Mouse (Mus musculus) CH12.LX (cell line): ENCODE measurements at regions not wholly inside any gene's neighbourhood (a gene's known extent, or its start where the extent isn't known, plus 50 kb on each side); places are given as distances from the start of the nearest gene placed in this dataset.

Source experiments
- DNase-seq: peaks from one replicate; pipeline ENCODE4 v3.0.0-alpha.2; 2013; ENCODE audit errors: extremely low read depth
- H3K27ac ChIP-seq: 2 replicates; pipeline ENCODE4 v1.5.1; 2012; ENCODE audit warnings: low read depth, mild to moderate bottlenecking, control low read depth, moderate library complexity; ENCODE audit not compliant: insufficient read depth
- H3K27me3 ChIP-seq: replicated peaks from 2 replicates; pipeline ENCODE3; 2012; ENCODE audit warnings: inconsistent platforms
- H3K36me3 ChIP-seq, 2 experiments: replicated peaks in 1 of 2; 2 replicates each; pipeline versions ENCODE3 to v1.6.1; 2012; ENCODE audit warnings: inconsistent platforms in 1 of 2, low read length in 1 of 2, mild to moderate bottlenecking in 1 of 2, mixed read lengths in 1 of 2, moderate library complexity in 1 of 2; ENCODE audit not compliant: control insufficient read depth in 1 of 2, insufficient read depth in 1 of 2
- H3K4me1 ChIP-seq, 2 experiments: 2 replicates each; pipeline ENCODE4 v1.6.1; 2012; ENCODE audit warnings: inconsistent platforms in 1 of 2, moderate library complexity in 1 of 2; ENCODE audit not compliant: insufficient read depth in 2 of 2, control insufficient read depth in 1 of 2
- H3K4me2 ChIP-seq: 2 replicates; pipeline ENCODE4 v1.6.1; 2012; ENCODE audit warnings: low read depth, mild to moderate bottlenecking, control low read depth; ENCODE audit not compliant: poor library complexity, insufficient read depth, severe bottlenecking
- H3K4me3 ChIP-seq, 3 experiments: fragments of 150-350 bp in 1 of 3; sonication (generic) in 1 of 3; replicated peaks in 1 of 3; 2 replicates each; pipeline versions ENCODE3 to v1.5.1; 2011 to 2012; ENCODE audit warnings: low read depth in 2 of 3, low read length in 2 of 3, mild to moderate bottlenecking in 2 of 3, moderate library complexity in 2 of 3, control low read depth in 1 of 3, improper control_type of control experiment in 1 of 3, inconsistent platforms in 1 of 3, mixed read lengths in 1 of 3; ENCODE audit not compliant: poor library complexity in 1 of 3
- H3K79me2 ChIP-seq: replicated peaks from 2 replicates; pipeline ENCODE4 v1.6.1; 2012; ENCODE audit warnings: mild to moderate bottlenecking, moderate library complexity; ENCODE audit not compliant: control insufficient read depth, poor library complexity, insufficient read depth, severe bottlenecking; ENCODE audit errors: extremely low read depth
- H3K9ac ChIP-seq: 2 replicates; pipeline ENCODE4 v1.6.1; 2012; ENCODE audit warnings: low read depth, mild to moderate bottlenecking, control low read depth, moderate library complexity; ENCODE audit not compliant: insufficient read depth
- H3K9me3 ChIP-seq: replicated peaks from 2 replicates; pipeline ENCODE3; 2012; ENCODE audit warnings: low read length, inconsistent platforms, mixed read lengths
- BHLHE40 ChIP-seq: IDR thresholded peaks from 2 replicates; pipeline ENCODE4 v1.6.1; 2011; ENCODE audit warnings: mild to moderate bottlenecking, low read depth, low read length, improper control_type of control experiment
- CTCF ChIP-seq, 2 experiments: IDR thresholded peaks in 1 of 2; conservative IDR thresholded peaks in 1 of 2; 2 replicates each; pipeline ENCODE4 v1.5.1; 2011 to 2012; ENCODE audit warnings: low read depth in 2 of 2, low read length in 2 of 2, improper control_type of control experiment in 1 of 2, inconsistent platforms in 1 of 2, mild to moderate bottlenecking in 1 of 2, moderate library complexity in 1 of 2
- EP300 ChIP-seq: IDR thresholded peaks from 2 replicates; pipeline ENCODE4 v1.6.1; 2011; ENCODE audit warnings: low read length, improper control_type of control experiment
- KAT2A ChIP-seq: IDR thresholded peaks from 2 replicates; pipeline ENCODE4 v1.6.1; 2012; ENCODE audit warnings: low read length, improper control_type of control experiment, inconsistent platforms; ENCODE audit not compliant: insufficient replicate concordance
- MAX ChIP-seq: IDR thresholded peaks from 2 replicates; pipeline ENCODE4 v1.6.1; 2011; ENCODE audit warnings: low read length, improper control_type of control experiment
- MAZ ChIP-seq: IDR thresholded peaks from 2 replicates; pipeline ENCODE4 v1.6.1; 2012; ENCODE audit warnings: low read depth, mild to moderate bottlenecking, inconsistent platforms, low read length, improper control_type of control experiment, moderate library complexity
- MEF2A ChIP-seq: IDR thresholded peaks from 2 replicates; pipeline ENCODE4 v1.6.1; 2014; ENCODE audit warnings: low read depth, mild to moderate bottlenecking, inconsistent platforms, low read length, improper control_type of control experiment, borderline replicate concordance
- MXI1 ChIP-seq: IDR thresholded peaks from 2 replicates; pipeline ENCODE4 v1.6.1; 2011; ENCODE audit warnings: mild to moderate bottlenecking, low read depth, low read length, improper control_type of control experiment
- MYC ChIP-seq: IDR thresholded peaks from 2 replicates; pipeline ENCODE4 v1.6.1; 2011; ENCODE audit warnings: low read depth, mild to moderate bottlenecking, improper control_type of control experiment, low read length
- NELFE ChIP-seq: IDR thresholded peaks from 2 replicates; pipeline ENCODE4 v1.6.1; 2011; ENCODE audit warnings: low read depth, low read length, improper control_type of control experiment
- POLR2AphosphoS2 ChIP-seq: IDR thresholded peaks from 2 replicates; pipeline ENCODE4 v1.6.1; 2011; ENCODE audit warnings: low read depth, low read length, improper control_type of control experiment
- RCOR1 ChIP-seq: conservative IDR thresholded peaks from 2 replicates; pipeline ENCODE4 v1.6.1; 2012; ENCODE audit warnings: low read depth, mild to moderate bottlenecking, inconsistent platforms, low read length, improper control_type of control experiment
- SMC3 ChIP-seq: IDR thresholded peaks from 2 replicates; pipeline ENCODE4 v1.6.1; 2011; ENCODE audit warnings: low read depth, low read length, improper control_type of control experiment
- USF1 ChIP-seq: IDR thresholded peaks from 2 replicates; pipeline ENCODE4 v1.6.1; 2014; ENCODE audit warnings: low read depth, mild to moderate bottlenecking, inconsistent platforms, low read length, improper control_type of control experiment
- ZC3H11A ChIP-seq: IDR thresholded peaks from 2 replicates; pipeline ENCODE4 v1.6.1; 2012; ENCODE audit warnings: low read depth, mild to moderate bottlenecking, inconsistent platforms, low read length, improper control_type of control experiment
- ZKSCAN1 ChIP-seq: IDR thresholded peaks from 2 replicates; pipeline ENCODE4 v1.6.1; 2012; ENCODE audit warnings: low read depth, inconsistent platforms, low read length, improper control_type of control experiment, borderline replicate concordance
- ZMIZ1 ChIP-seq: IDR thresholded peaks from 2 replicates; pipeline ENCODE4 v1.6.1; 2012; ENCODE audit warnings: low read depth, mild to moderate bottlenecking, inconsistent platforms, low read length, improper control_type of control experiment
- ZNF384 ChIP-seq: IDR thresholded peaks from 2 replicates; pipeline ENCODE4 v1.6.1; 2012; ENCODE audit warnings: low read depth, low read length, improper control_type of control experiment, inconsistent platforms
- dilution Hi-C: fragments of 300-500 bp; cut with MboI; formaldehyde crosslinking; loops from 2 replicates; pipeline ENCODE4 v1.14.3; 2020; ENCODE audit warnings: low sequenced_read_pairs; ENCODE audit not compliant: extremely low pct_unique_long_range_greater_than_20kb, extremely low pct_ligation_motif_present
- in situ Hi-C: fragments of 300-500 bp; cut with MboI; formaldehyde crosslinking; loops from 3 replicates; pipeline ENCODE4 v1.14.3; 2019; ENCODE audit warnings: low sequenced_read_pairs, low pct_ligation_motif_present, low pct_unique_long_range_greater_than_20kb, mixed read lengths

- Histone ChIP-seq H3K36me3 (no peaks in the 10 kb centered on the region), H3K79me2 (no peaks in the 10 kb centered on the region), H3K4me1 (peaks cover 15 to 27% of the 10 kb centered on the region in 2 experiments), H3K4me2 (no peak overlapping the region), H3K27me3 (no peaks in the 10 kb centered on the region), H3K4me3 (no peak overlapping the region), H3K9me3 (no peaks in the 10 kb centered on the region), H3K9ac (no peak overlapping the region), H3K27ac (no peak overlapping the region)
- no peak for DNase-seq
- dilution Hi-C loops (no loop called here), in situ Hi-C loops (loop anchor here (25.0 kb wide), 1 partner anchor 270 kb away; no protein-coding TSS in a partner anchor)
- TF ChIP-seq MAX: no peak
- no peak for TF ChIP-seq ZKSCAN1
- TF ChIP-seq KAT2A: no peak
- no peak for TF ChIP-seq RCOR1
- TF ChIP-seq USF1: no peak
- no peak for TF ChIP-seq ZMIZ1
- no peak for TF ChIP-seq BHLHE40
- no peak for TF ChIP-seq CTCF (conservative IDR thresholded peaks at IDR 0.05 in 1 of 2, IDR thresholded peaks at IDR 0.05 in 1 of 2; ENCODE audit: low read depth in 2 of 2, low read length in 2 of 2)
- no peak for TF ChIP-seq ZNF384
- TF ChIP-seq MYC: no peak
- TF ChIP-seq MAZ: no peak
- no peak for TF ChIP-seq POLR2AphosphoS2
- TF ChIP-seq NELFE: no peak
- no peak for TF ChIP-seq MEF2A
- no peak for TF ChIP-seq EP300
- TF ChIP-seq ZC3H11A: no peak
- no peak for TF ChIP-seq SMC3
Observed at GRCm38 (mm10) chr9:14156967-14157366, 117.9 kb upstream of the Sesn3 start.

DNA sequence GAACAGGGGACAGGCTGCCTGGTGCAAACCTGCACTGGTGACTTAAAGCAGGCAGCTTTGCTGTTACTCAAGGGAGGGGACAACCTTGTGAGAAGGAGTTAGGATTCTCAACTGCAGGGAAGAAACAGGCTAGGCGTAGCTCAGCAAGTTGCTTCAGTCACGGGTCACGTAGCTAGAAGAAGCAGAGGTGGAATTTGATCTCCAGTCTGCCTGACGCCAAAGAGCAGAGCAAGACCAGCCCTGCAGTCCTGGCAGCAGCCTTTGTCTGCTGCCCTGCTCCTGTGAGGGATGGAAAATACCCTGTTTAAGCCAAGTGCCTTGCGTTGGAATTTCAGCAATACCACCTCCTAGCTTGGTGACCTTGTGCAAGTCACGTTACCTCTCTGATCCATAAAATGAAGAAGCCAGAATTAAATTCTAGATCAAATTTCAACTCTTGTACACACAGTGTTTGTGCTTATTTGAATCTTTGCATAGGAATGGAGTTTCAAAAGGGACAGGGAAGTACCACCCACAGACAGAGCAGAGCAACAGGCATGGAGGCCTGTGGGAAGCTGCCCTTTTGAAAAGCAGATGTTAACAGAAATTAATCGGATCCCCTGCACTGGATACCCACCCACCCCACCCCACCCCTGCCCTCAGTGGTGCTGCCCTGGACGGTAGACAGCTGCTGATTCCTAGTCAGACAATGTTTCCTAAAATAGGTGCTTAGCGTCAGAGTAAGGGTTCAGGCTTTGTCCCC is 116.6 kb upstream of the Sesn3 start:
- dilution Hi-C loops (no loop called here), in situ Hi-C loops (loop anchor here (25.0 kb wide), 1 partner anchor 271 kb away; no protein-coding TSS in a partner anchor)
- Histone ChIP-seq H3K4me2 (no peak overlapping the region), H3K79me2 (no peaks in the 10 kb centered on the region), H3K27ac (no peak overlapping the region), H3K9me3 (no peaks in the 10 kb centered on the region), H3K9ac (no peak overlapping the region), H3K27me3 (no peaks in the 10 kb centered on the region), H3K4me1 (peaks cover 15 to 27% of the 10 kb centered on the region in 2 experiments), H3K36me3 (no peaks in the 10 kb centered on the region), H3K4me3 (no peak overlapping the region)
- no peak for DNase-seq
- TF ChIP-seq MEF2A (peak; percentile 69; the same call in 1 of the 2 replicates), MXI1 (no peak)
